27 mouse cellular contexts compared by ENCODE assay signal in the genomic region with DNA sequence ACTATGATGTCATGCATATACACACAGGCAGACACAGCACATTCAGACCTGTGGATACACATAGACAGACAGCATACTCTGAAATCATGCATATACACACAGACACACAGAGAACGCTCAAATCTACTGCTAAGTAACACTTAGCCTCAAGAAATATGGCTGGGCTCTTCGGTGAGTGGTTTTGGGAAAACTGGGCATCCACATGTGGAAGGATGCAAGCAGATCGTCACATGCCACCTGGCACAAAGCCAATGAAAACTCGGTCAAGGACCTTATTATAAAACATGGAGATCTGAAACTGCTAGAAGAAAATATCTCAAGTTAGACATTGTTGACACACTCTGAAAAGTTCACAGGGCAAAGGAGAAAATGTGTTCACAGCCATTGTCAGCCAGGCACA.
"Had no signal": no experiment of that assay in that cellular context is flagged by ENCODE, and none has a peak within 500 bp of the region (broad histone marks: within the 10 kb centered on the region; RNA-seq: fewer than 3 reads in every experiment).

No protein-coding gene starts in this region.

- H3K9ac ChIP-seq: embryonic facial prominence, embryonic 12.5 days; embryonic facial prominence, embryonic 13.5 days; embryonic facial prominence, embryonic 15.5 days; forebrain, embryonic 12.5 days; forebrain, embryonic 13.5 days; forebrain, embryonic 15.5 days; forebrain, postnatal 0 days had no signal

- H3K9me3 ChIP-seq: embryonic facial prominence, embryonic 10.5 days; embryonic facial prominence, embryonic 12.5 days; embryonic facial prominence, embryonic 13.5 days; embryonic facial prominence, embryonic 15.5 days; forebrain, embryonic 10.5 days; forebrain, embryonic 12.5 days; forebrain, embryonic 13.5 days; forebrain, embryonic 15.5 days; heart, embryonic 10.5 days had no signal

- H3K27ac ChIP-seq: embryonic facial prominence, embryonic 10.5 days; embryonic facial prominence, embryonic 12.5 days; embryonic facial prominence, embryonic 13.5 days; embryonic facial prominence, embryonic 15.5 days; forebrain, embryonic 10.5 days; forebrain, embryonic 12.5 days; forebrain, embryonic 13.5 days; forebrain, embryonic 15.5 days; gastrocnemius, adult 2 months; heart, adult 2 months; heart, embryonic 10.5 days had no signal

- H3K4me1 ChIP-seq: embryonic facial prominence, embryonic 10.5 days; embryonic facial prominence, embryonic 12.5 days; embryonic facial prominence, embryonic 13.5 days; embryonic facial prominence, embryonic 15.5 days; forebrain, embryonic 10.5 days; forebrain, embryonic 12.5 days; forebrain, embryonic 13.5 days; forebrain, embryonic 15.5 days had no signal

- H3K27me3 ChIP-seq: embryonic facial prominence, embryonic 12.5 days; embryonic facial prominence, embryonic 13.5 days; embryonic facial prominence, embryonic 15.5 days; forebrain, embryonic 12.5 days; forebrain, embryonic 13.5 days; forebrain, embryonic 15.5 days had no signal

- H3K36me3 ChIP-seq: embryonic facial prominence, embryonic 10.5 days; embryonic facial prominence, embryonic 12.5 days; embryonic facial prominence, embryonic 13.5 days; embryonic facial prominence, embryonic 15.5 days; forebrain, embryonic 10.5 days; forebrain, embryonic 12.5 days; forebrain, embryonic 15.5 days; heart, embryonic 10.5 days had no signal

- ATAC-seq: forebrain, embryonic 13.5 days; forebrain, embryonic 14.5 days; forebrain, embryonic 15.5 days; forebrain, embryonic 16.5 days; forebrain, postnatal 0 days had no signal

- H3K4me2 ChIP-seq: embryonic facial prominence, embryonic 12.5 days; embryonic facial prominence, embryonic 13.5 days; embryonic facial prominence, embryonic 15.5 days; forebrain, embryonic 12.5 days; forebrain, embryonic 13.5 days; forebrain, embryonic 15.5 days had no signal

- DNase-seq: cerebellum, adult 9-10 months; cerebellum, adult 9-11 months; cerebellum, postnatal 10 days; cerebellum, postnatal 14 days; cerebellum, postnatal 25 days; cerebellum, postnatal 36 days; embryo, embryonic 11 days; forebrain, postnatal 0 days; gastrocnemius, adult 2 months; gastrocnemius, postnatal 10 days; gastrocnemius, postnatal 14 days; gastrocnemius, postnatal 25 days; gastrocnemius, postnatal 36 days; heart, adult 18-20 months; heart, adult 2 months had no signal

- H3K4me3 ChIP-seq: embryonic facial prominence, embryonic 10.5 days; embryonic facial prominence, embryonic 12.5 days; embryonic facial prominence, embryonic 13.5 days; embryonic facial prominence, embryonic 15.5 days; erythroblast, embryonic 14.5 days; forebrain, embryonic 10.5 days; forebrain, embryonic 12.5 days; forebrain, embryonic 13.5 days; forebrain, embryonic 15.5 days; gastrocnemius, adult 2 months; heart, adult 2 months; heart, embryonic 10.5 days had no signal
